Mouse (Mus musculus) brain, embryonic 14.5 days (tissue): ENCODE data around the gene Cttnbp2.

ENCODE experiments used
- CTCF ChIP-seq: fragments of 200-500 bp; IDR thresholded peaks from 2 replicates; pipeline ENCODE4 v1.5.1; 2012; ENCODE audit warnings: inconsistent platforms, mild to moderate bottlenecking, moderate library complexity, borderline replicate concordance; ENCODE audit not compliant: insufficient read depth, insufficient read length; ENCODE audit errors: extremely low read depth
- POLR2A ChIP-seq: fragments of 200-500 bp; IDR thresholded peaks from 2 replicates; pipeline ENCODE4 v1.6.1; 2012; ENCODE audit warnings: mild to moderate bottlenecking, inconsistent platforms, borderline replicate concordance; ENCODE audit not compliant: poor library complexity, insufficient read depth, insufficient read length, severe bottlenecking; ENCODE audit errors: extremely low read depth

GRCm38 (mm10) chr6:18514480-18515352 lies at the start of gene Cttnbp2:
- TF ChIP-seq CTCF: no peak
- peak; percentile 62; the same call in 1 of the 2 replicates for TF ChIP-seq POLR2A
